Mouse (Mus musculus) cerebellum, adult 8-10 months (tissue): ENCODE data around the gene Lpar2.
A peak's percentile ranks its signal among the peaks of the same experiment; 100 is the strongest.

Source experiments
- DNase-seq: peaks from one replicate; pipeline ENCODE4 v3.0.0; 2022

Lpar2 gene

GRCm38 (mm10) chr8:69870003-69870765 lies 48.0 kb downstream of the Lpar2 start:
- DNase-seq: peak; percentile 51

GRCm38 (mm10) chr8:69870907-69871306 lies 48.7 kb downstream of the Lpar2 start:
- DNase-seq: no peak

- DNase-seq: peak; percentile 70
These were observed 51.9 kb downstream of the Lpar2 start for GRCm38 (mm10) chr8:69874155-69874554.

GRCm38 (mm10) chr8:69874654-69875053 lies 52.4 kb downstream of the Lpar2 start:
- DNase-seq: no peak

GRCm38 (mm10) chr8:69876097-69876496 lies 53.9 kb downstream of the Lpar2 start:
- no peak for DNase-seq

- no peak for DNase-seq
These were observed 54.7 kb downstream of the Lpar2 start for GRCm38 (mm10) chr8:69876967-69877366.

GRCm38 (mm10) chr8:69877396-69877795 lies 55.2 kb downstream of the Lpar2 start:
- DNase-seq: no peak

GRCm38 (mm10) chr8:69877992-69878391 lies 55.8 kb downstream of the Lpar2 start:
- DNase-seq: no peak

GRCm38 (mm10) chr8:69879678-69880077 lies 57.4 kb downstream of the Lpar2 start:
- DNase-seq: no peak
